Mouse (Mus musculus) embryonic facial prominence, embryonic 11.5 days (tissue): ENCODE data around the gene Gm20388. TPM values are rescaled to one million over a fixed set of nuclear protein-coding genes. Genes with fewer than 3 reads are reported as not detected.

Experiments used
- ATAC-seq: fragments of 200-750 bp; cut with Nextera tagmentation; replicated peaks from 2 replicates; pipeline ENCODE4 v1.8.0; 2017; ENCODE audit warnings: low read depth; ENCODE audit not compliant: insufficient number of reproducible peaks, low FRiP score, low TSS enrichment
- DNase-seq: peaks from one replicate; pipeline ENCODE4 v3.0.0-alpha.2; 2015; ENCODE audit warnings: low spot score
- H3K27ac ChIP-seq: fragments of 300-500 bp; sonication (generic); replicated peaks from 2 replicates; pipeline ENCODE4 v1.5.1; 2014; ENCODE audit warnings: mild to moderate bottlenecking, low read depth, low read length, control low read depth
- H3K27me3 ChIP-seq: fragments of 300-500 bp; sonication (generic); 2 replicates; pipeline ENCODE4 v1.6.1; 2014; ENCODE audit warnings: mild to moderate bottlenecking, low read length, moderate library complexity, mixed read lengths; ENCODE audit not compliant: control insufficient read depth, insufficient read depth
- H3K36me3 ChIP-seq: fragments of 300-500 bp; sonication (generic); replicated peaks from 2 replicates; pipeline ENCODE4 v1.6.1; 2014; ENCODE audit warnings: low read depth, mild to moderate bottlenecking, low read length, moderate library complexity, mixed read lengths; ENCODE audit not compliant: control insufficient read depth, insufficient read depth
- H3K4me1 ChIP-seq: fragments of 300-500 bp; sonication (generic); 2 replicates; pipeline ENCODE4 v1.6.1; 2014; ENCODE audit warnings: low read length, mixed read lengths; ENCODE audit not compliant: control insufficient read depth, insufficient read depth
- H3K4me2 ChIP-seq: fragments of 300-500 bp; sonication (generic); 2 replicates; pipeline ENCODE4 v1.6.1; 2014; ENCODE audit warnings: low read depth, mild to moderate bottlenecking, control low read depth, low read length, moderate library complexity
- H3K4me3 ChIP-seq: fragments of 300-500 bp; sonication (generic); 2 replicates; pipeline ENCODE4 v1.5.1; 2014; ENCODE audit warnings: low read depth, low read length, control low read depth
- H3K9ac ChIP-seq: fragments of 300-500 bp; sonication (generic); replicated peaks from 2 replicates; pipeline ENCODE4 v1.6.1; 2014; ENCODE audit warnings: mild to moderate bottlenecking, control low read depth, low read length
- H3K9me3 ChIP-seq: fragments of 300-500 bp; sonication (generic); replicated peaks from 2 replicates; pipeline ENCODE4 v1.6.1; 2016; ENCODE audit warnings: mild to moderate bottlenecking, low read length, inconsistent platforms, mixed read lengths; ENCODE audit not compliant: control insufficient read depth
- WGBS: fragments of 180-500 bp; shearing (Covaris S2); extraction: QIAGEN DNeasy Blood & Tissue Kit; methylation state at CpG from one replicate; pipeline ENCODE4 v1.1.7; 2014; 5-methylcytosine and 5-hydroxymethylcytosine counted together
- polyA plus RNA-seq: library from polyadenylated mRNA; unstranded; fragments of >200 nt; fragmentation: Nextera tagmentation; extraction: Ambion mirVana; gene quantifications from 2 replicates; pipeline ENCODE4 v1.2.1, GENCODE M21; 2014

Gm20388 gene
- polyA plus RNA-seq, 1 experiment from 2014 or later, result 3.1 TPM

DNA sequence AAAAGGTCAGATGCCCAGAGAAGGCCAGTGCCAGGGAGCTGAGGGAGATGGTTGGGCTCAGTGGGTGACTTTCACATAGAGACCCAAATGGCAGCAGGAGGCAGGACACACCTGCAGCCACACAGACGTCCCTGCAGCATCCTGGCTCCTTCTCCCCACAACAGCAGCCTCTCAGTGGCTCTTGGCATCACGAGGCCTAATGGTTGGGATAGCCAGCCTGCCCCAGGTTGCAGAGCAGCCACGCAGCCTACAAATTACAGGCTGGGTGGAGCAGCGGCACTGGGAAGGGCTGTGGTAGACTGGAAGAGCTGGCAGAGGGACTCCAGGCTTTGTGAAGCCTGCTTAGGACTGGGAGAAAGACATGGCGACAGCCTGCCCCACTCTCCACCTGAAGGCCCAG is 2341.7 kb downstream of the Gm20388 start:
- H3K36me3 ChIP-seq, result no peaks in the 10 kb centered on the region
- no peak overlapping the region for H3K4me2 ChIP-seq
- no peaks in the 10 kb centered on the region for H3K9me3 ChIP-seq
- no peak overlapping the region for H3K9ac ChIP-seq
- H3K27ac ChIP-seq, result no peak overlapping the region
- no peaks in the 10 kb centered on the region for H3K27me3 ChIP-seq
- H3K4me3 ChIP-seq, result no peak overlapping the region
- ATAC-seq (no peak), DNase-seq (no peak)
- 61% methylated on average over 5 of the region's 5 CpGs for WGBS
- 0 out of 2 replicates have a peak, but pooled peaks cover under 1% of the 10 kb centered on the region for H3K4me1 ChIP-seq

DNA sequence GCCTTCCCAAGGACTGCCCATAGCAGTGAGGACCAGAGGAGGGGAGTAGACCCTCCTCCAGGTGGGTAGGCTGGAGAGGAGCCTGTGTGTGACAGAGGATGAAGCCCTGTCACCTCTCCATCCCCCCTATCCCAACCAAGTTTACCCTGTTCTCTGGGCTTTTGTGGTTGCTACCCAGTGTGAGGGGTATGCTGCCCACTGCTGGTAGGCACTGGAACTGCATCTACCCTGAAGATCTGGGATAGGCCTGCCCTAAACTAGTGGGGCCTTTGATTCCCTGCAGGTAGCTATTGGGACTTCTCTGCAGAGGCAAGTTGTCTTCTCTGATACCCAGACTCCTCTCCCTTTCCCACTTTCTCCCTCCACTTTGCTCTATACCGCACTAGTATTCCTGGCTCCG is 2348.7 kb downstream of the Gm20388 start:
- ATAC-seq, result no peak
- 59% methylated on average over 2 of the region's 2 CpGs for WGBS
- Histone ChIP-seq H3K4me1 (no peaks in the 10 kb centered on the region), H3K9me3 (no peaks in the 10 kb centered on the region), H3K27ac (no peak overlapping the region), H3K27me3 (no peaks in the 10 kb centered on the region; the same call in 1 of the 2 replicates), H3K36me3 (no peaks in the 10 kb centered on the region), H3K4me2 (no peak overlapping the region), H3K4me3 (no peak overlapping the region), H3K9ac (no peak overlapping the region)
- peak; percentile 83 for DNase-seq

DNA sequence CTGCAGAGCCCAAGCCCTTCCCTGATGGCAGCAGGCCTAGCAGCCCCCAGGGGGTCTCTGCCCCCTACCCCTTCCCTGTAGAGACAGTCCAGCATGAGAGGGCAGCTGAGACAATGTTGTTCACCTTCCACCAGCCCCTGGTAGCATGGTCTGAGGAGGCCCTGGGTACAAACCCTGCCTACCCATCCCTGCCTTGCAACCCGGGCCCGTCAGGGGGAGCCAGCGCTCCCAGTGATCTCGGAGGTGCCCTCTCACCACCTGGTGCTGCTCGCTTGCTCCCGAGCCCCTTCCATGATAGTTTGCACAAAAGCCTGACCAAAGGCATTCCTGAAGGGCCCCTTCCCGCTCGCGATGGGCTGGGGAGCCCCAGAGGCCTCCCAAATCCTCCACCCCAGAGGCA is 2350.1 kb downstream of the Gm20388 start:
- Histone ChIP-seq H3K4me2 (no peak overlapping the region), H3K9me3 (no peaks in the 10 kb centered on the region), H3K4me1 (no peaks in the 10 kb centered on the region), H3K27me3 (no peaks in the 10 kb centered on the region; the same call in 1 of the 2 replicates), H3K27ac (no peak overlapping the region), H3K36me3 (no peaks in the 10 kb centered on the region), H3K9ac (no peak overlapping the region), H3K4me3 (no peak overlapping the region)
- ATAC-seq (no peak), DNase-seq (no peak)
- WGBS, result 40% methylated on average over 9 of the region's 9 CpGs

DNA sequence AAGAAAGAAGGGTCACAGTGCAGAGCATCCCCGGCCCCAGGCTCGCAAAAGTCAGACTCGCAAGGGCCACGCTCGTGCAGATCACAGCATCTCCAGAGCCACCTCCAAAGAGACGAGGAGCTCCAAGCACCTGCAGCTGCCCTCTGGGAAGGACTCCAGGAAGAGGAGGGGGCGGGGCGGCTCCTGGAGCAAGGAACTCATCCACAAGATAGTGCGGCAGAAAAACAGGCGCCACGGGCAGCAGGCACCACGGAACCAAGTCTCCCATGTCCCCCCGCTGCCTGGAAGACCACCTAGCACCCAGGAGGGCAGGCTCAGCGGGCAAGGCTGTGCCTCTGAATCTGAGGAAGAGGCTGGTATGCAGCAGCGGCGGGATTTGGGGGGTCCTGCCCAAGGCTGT is 2352.2 kb downstream of the Gm20388 start:
- Histone ChIP-seq H3K27me3 (no peaks in the 10 kb centered on the region; the same call in 1 of the 2 replicates), H3K36me3 (no peaks in the 10 kb centered on the region), H3K4me3 (no peak overlapping the region), H3K27ac (no peak overlapping the region), H3K9me3 (no peaks in the 10 kb centered on the region), H3K9ac (no peak overlapping the region), H3K4me1 (no peaks in the 10 kb centered on the region), H3K4me2 (no peak overlapping the region)
- 66% methylated on average over 16 of the region's 16 CpGs for WGBS
- ATAC-seq, result no peak
- no peak for DNase-seq

DNA sequence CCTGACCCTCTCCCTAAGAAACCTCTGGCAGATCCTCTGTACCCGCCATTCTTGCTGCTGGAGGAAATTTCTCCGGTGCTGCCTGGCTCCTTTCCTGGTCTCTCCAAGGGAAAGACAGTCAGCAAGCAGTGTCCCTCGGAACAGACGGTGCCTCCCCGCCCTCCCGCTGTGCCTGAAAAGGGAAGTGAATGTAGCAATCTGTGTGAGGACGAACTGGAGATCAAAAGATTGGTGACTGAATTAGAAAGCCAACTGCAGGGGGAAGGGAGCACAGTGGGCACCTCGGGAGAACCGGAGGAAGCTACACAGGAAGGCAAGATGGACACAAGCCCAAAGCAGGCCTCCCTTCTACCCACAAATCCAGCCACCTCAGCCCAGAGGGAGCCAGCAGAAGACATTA is 2353.6 kb downstream of the Gm20388 start:
- Histone ChIP-seq H3K9ac (no peak overlapping the region), H3K27ac (no peak overlapping the region), H3K27me3 (no peaks in the 10 kb centered on the region; the same call in 1 of the 2 replicates), H3K36me3 (no peaks in the 10 kb centered on the region), H3K4me2 (no peak overlapping the region), H3K4me3 (no peak overlapping the region), H3K9me3 (no peaks in the 10 kb centered on the region), H3K4me1 (no peaks in the 10 kb centered on the region)
- DNase-seq, result no peak
- no peak for ATAC-seq
- WGBS, result 35% methylated on average over 9 of the region's 9 CpGs

DNA sequence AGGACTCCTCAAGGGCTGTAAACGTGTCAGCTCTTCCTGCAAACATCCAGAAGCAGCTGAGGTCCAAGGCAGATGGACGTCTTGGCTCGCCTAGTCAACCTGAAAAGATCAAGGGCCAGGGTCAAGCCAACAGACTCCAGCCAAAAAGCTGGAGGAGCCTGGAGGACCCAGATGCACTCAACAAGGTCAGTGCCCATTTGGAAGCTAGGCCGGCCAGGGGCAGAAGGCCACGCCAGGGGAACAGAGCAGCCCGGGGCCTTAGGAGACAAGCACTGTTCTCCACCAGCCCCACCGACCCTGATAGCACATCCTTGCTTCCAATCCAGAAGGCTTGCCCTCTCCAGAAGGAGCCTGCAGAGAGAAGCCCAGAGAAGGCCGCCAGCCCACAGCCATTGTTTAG is 2354.9 kb downstream of the Gm20388 start:
- Histone ChIP-seq H3K27me3 (peaks cover 7% of the 10 kb centered on the region; the same call in 1 of the 2 replicates), H3K27ac (no peak overlapping the region), H3K36me3 (no peaks in the 10 kb centered on the region), H3K9ac (no peak overlapping the region), H3K9me3 (no peaks in the 10 kb centered on the region), H3K4me1 (no peaks in the 10 kb centered on the region), H3K4me3 (no peak overlapping the region), H3K4me2 (no peak overlapping the region)
- 86% methylated on average over 8 of the region's 8 CpGs for WGBS
- ATAC-seq (no peak), DNase-seq (no peak)

DNA sequence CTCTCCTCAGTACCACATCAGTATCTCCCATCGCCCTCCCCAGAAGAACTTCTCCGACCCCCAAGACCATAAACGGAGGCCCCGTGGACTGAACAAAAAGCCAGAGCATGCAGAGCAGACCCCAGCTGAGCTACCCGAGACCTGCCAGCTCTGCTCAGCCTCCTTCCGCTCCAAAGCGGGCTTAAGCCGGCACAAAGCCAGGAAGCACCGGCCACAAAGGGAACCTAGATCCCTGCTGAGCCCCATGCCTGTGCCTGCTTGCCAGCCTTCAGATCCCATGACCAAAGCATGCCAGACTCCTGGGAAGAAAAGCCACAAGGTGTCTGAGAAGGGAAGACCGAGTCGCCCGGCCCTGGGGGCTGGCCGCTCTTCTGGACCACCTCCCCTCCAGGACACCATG is 2356.2 kb downstream of the Gm20388 start:
- Histone ChIP-seq H3K4me1 (no peaks in the 10 kb centered on the region), H3K27me3 (peaks cover 7% of the 10 kb centered on the region; the same call in 1 of the 2 replicates), H3K36me3 (no peaks in the 10 kb centered on the region), H3K27ac (no peak overlapping the region), H3K9ac (no peak overlapping the region), H3K4me3 (no peak overlapping the region), H3K4me2 (no peak overlapping the region), H3K9me3 (no peaks in the 10 kb centered on the region)
- DNase-seq, result no peak
- 46% methylated on average over 13 of the region's 13 CpGs for WGBS
- no peak for ATAC-seq

DNA sequence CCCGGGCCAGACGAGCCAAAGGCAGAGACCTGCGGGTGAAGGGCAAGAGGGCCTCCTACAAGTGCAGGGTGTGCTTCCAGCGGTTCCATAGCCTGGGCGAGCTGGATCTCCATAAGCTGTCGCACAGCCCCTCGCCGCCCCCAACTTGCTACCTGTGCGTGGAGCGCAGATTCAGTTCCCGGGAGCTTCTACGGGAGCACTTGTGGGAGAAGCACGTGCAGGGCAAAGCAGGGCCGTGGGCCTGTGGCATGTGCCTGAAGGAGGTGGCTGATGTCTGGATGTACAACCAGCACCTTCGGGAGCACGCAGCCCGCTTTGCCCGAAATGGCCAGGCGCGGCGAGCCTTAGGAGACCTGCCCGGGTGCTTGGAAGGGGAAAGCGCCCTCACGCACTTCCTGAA is 2358.2 kb downstream of the Gm20388 start:
- 55% methylated on average over 24 of the region's 24 CpGs for WGBS
- DNase-seq (no peak), ATAC-seq (no peak)
- Histone ChIP-seq H3K4me3 (peak overlapping the region; percentile 21), H3K9me3 (no peaks in the 10 kb centered on the region), H3K9ac (peak overlapping the region; percentile 54), H3K4me2 (peak overlapping the region; percentile 52), H3K36me3 (no peaks in the 10 kb centered on the region), H3K27ac (no peak overlapping the region), H3K27me3 (peaks cover 7% of the 10 kb centered on the region; the same call in 1 of the 2 replicates), H3K4me1 (no peaks in the 10 kb centered on the region)
